In the genomic region with DNA sequence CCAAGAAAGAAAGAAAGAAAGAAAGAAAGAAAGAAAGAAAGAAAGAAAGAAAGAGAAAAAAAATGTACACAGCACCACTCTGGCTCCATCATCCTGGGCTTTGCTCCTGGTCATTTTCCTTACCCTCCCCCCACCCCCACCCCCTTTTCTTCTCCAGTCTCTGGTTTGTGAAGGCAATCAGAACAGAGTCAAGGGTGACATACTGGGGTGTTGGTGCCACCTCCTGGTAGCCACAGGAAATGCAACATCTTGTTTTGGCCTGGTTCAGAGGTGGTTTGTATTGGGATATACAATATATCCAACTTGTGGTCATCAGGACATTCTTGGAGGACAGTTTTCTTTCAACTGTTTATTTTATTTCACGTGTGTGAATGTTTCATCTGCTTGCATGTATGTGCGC, we compare ENCODE assay signal across 9 mouse cellular contexts. TPM values are rescaled to one million over a fixed set of nuclear protein-coding genes. Genes with fewer than 3 reads are reported as not detected.
DNase-seq lines count a peak whose midpoint lies in the region; ATAC-seq and TF ChIP-seq lines count a peak whose summit lies in the region.
"Had no signal": no experiment of that assay in that cellular context is flagged by ENCODE, and none has a peak within 500 bp of the region (broad histone marks: within the 10 kb centered on the region; RNA-seq: fewer than 3 reads in every experiment).

No protein-coding gene starts in this region.

- intact Hi-C loops in gastrocnemius, adult 2 months (cut with DNase I) = loop anchor here (1.0 to 5.0 kb wide), 2 partner anchors 43 to 381 kb away; no protein-coding TSS in a partner anchor

- H3K27me3 ChIP-seq in Patski = no peaks in the 10 kb centered on the region
- no peaks in the 10 kb centered on the region for H3K27me3 ChIP-seq in neural tube, embryonic 15.5 days (replicated peaks)

- no peaks in the 10 kb centered on the region for H3K9me3 ChIP-seq in neural tube, embryonic 15.5 days (replicated peaks)

- H3K27ac ChIP-seq in gastrocnemius, adult 2 months = peak overlapping the region; percentile 72
- H3K27ac ChIP-seq in neural tube, embryonic 15.5 days (replicated peaks) = no peak overlapping the region

- DNase-seq in CD4-positive, CD25-positive, alpha-beta regulatory T cell, adult 2 months (ENCODE audit: low read depth, low spot score) = peak; percentile 84
- DNase-seq in Patski (ENCODE audit: low read depth, low spot score) = no peak
- DNase-seq in cerebellum, postnatal 36 days = peak; percentile 77 to 82
- peak; percentile 75 for DNase-seq in gastrocnemius, adult 2 months
- DNase-seq in kidney, postnatal 14 days = peak; percentile 86
- peak; percentile 74 to 76 for DNase-seq in lung, adult 18-20 months
- DNase-seq in thymus, postnatal 4 days = peak; percentile 78

- H3K4me3 ChIP-seq in gastrocnemius, adult 2 months = no peak overlapping the region
- H3K4me3 ChIP-seq in neural tube, embryonic 15.5 days (replicated peaks) = no peak overlapping the region

- peaks cover 8% of the 10 kb centered on the region for H3K4me1 ChIP-seq in neural tube, embryonic 15.5 days

- in situ Hi-C loops in Patski (cut with MboI; ENCODE audit: low pct_unique_long_range_greater_than_20kb) = loop anchor here (5.0 kb wide), 2 partner anchors 41 to 381 kb away; no protein-coding TSS in a partner anchor

- no peak for ATAC-seq in Patski
- ATAC-seq in neural tube, embryonic 15.5 days (ENCODE audit: low FRiP score) = 0 out of 2 replicates have a peak, but pooled peaks have one; percentile 23

- H3K36me3 ChIP-seq in neural tube, embryonic 15.5 days = no peaks in the 10 kb centered on the region

- POLR2A ChIA-PET in Patski (lab: Charles Lee) = no interaction called here

- TF ChIP-seq CTCF in Patski (IDR thresholded peaks at IDR 0.05) = peak; percentile 70
- peak; percentile 74 for TF ChIP-seq CTCF in gastrocnemius, adult 2 months (IDR thresholded peaks at IDR 0.05)

- CTCF ChIA-PET in Patski (lab: Charles Lee) = interaction anchor here (0.8 to 1.0 kb wide), 2 partner anchors 43 to 47 kb away, joined by 3 read pairs; no protein-coding TSS in a partner anchor

- 33% methylated on average over 2 of the region's 2 CpGs for WGBS in neural tube, embryonic 15.5 days

- no peak overlapping the region for H3K4me2 ChIP-seq in neural tube, embryonic 15.5 days

- H3K9ac ChIP-seq in neural tube, embryonic 15.5 days (replicated peaks) = no peak overlapping the region

RNA-seq across cellular contexts. Expression of a gene that starts 26.1 kb away (rescaled TPM):
- polyA plus RNA-seq in Patski (2021) = 2.6 TPM
- 1 to 10 TPM; 2.1 to 2.3 TPM for total RNA-seq in gastrocnemius, adult 2 months (2021)
- polyA plus RNA-seq in neural tube, embryonic 15.5 days (2015; fragmentation: Nextera tagmentation; extraction: Ambion mirVana) = 1.7 and 2.2 TPM in 2 replicates

RNA-seq across cellular contexts. Expression of a gene that starts 31.0 kb away (rescaled TPM):
- 15.1 TPM for polyA plus RNA-seq in Patski (2021)
- 10 to 100 TPM; 49.5 to 56.7 TPM for total RNA-seq in gastrocnemius, adult 2 months (2021)
- polyA plus RNA-seq in neural tube, embryonic 15.5 days (2015; fragmentation: Nextera tagmentation; extraction: Ambion mirVana) = 51.4 and 52.1 TPM in 2 replicates

RNA-seq across cellular contexts. Expression of a gene that starts 45.2 kb away (rescaled TPM):
- polyA plus RNA-seq in Patski (2021) = not detected
- total RNA-seq in gastrocnemius, adult 2 months (2021) = not detected
- polyA plus RNA-seq in neural tube, embryonic 15.5 days (2015; fragmentation: Nextera tagmentation; extraction: Ambion mirVana) = not detected in 2 replicates
- polyA plus RNA-seq: heart, embryonic 16.5 days had no signal
